ENCODE assay signal across 8 mouse cellular contexts in genomic region chr9:58275797-58276196, GRCm38 (mm10). TPM values are rescaled to one million over a fixed set of nuclear protein-coding genes. Genes with fewer than 3 reads are reported as not detected.
DNase-seq lines count a peak whose midpoint lies in the region; ATAC-seq and TF ChIP-seq lines count a peak whose summit lies in the region.

No protein-coding gene starts in this region.

- no peaks in the 10 kb centered on the region for H3K36me3 ChIP-seq in kidney, embryonic 15.5 days
- no peaks in the 10 kb centered on the region for H3K36me3 ChIP-seq in ES-Bruce4 (ENCODE audit: control insufficient read depth, insufficient read depth, low read length, poor library complexity, severe bottlenecking)
- no peaks in the 10 kb centered on the region for H3K36me3 ChIP-seq in embryonic facial prominence, embryonic 15.5 days

- no peaks in the 10 kb centered on the region for H3K9me3 ChIP-seq in kidney, embryonic 15.5 days (replicated peaks)
- H3K9me3 ChIP-seq in ES-Bruce4 (replicated peaks; ENCODE audit: control insufficient read depth, insufficient read depth, low read length, poor library complexity, severe bottlenecking) = no peaks in the 10 kb centered on the region
- no peaks in the 10 kb centered on the region for H3K9me3 ChIP-seq in embryonic facial prominence, embryonic 15.5 days (replicated peaks)

- peak overlapping the region; percentile 94 for H3K27ac ChIP-seq in kidney, embryonic 15.5 days
- peak overlapping the region; percentile 97 for H3K27ac ChIP-seq in ES-Bruce4 (ENCODE audit: insufficient read depth, low read length)
- peak overlapping the region; percentile 75 for H3K27ac ChIP-seq in embryonic facial prominence, embryonic 15.5 days (replicated peaks)

- ATAC-seq in kidney, embryonic 15.5 days (replicated peaks; ENCODE audit: low FRiP score) = no peak
- ATAC-seq in embryonic facial prominence, embryonic 15.5 days (ENCODE audit: insufficient number of reproducible peaks, low FRiP score, low TSS enrichment, low read depth) = no peak
- ATAC-seq in megakaryocyte progenitor cell, adult 5-6 weeks (replicated peaks; ENCODE audit: poor library complexity) = peak; percentile 59

- TF ChIP-seq CTCF in ES-Bruce4 (IDR thresholded peaks at IDR 0.05; ENCODE audit: low read depth, low read length) = no peak

- H3K4me1 ChIP-seq in kidney, embryonic 15.5 days = peaks cover 49% of the 10 kb centered on the region
- peaks cover 3% of the 10 kb centered on the region for H3K4me1 ChIP-seq in ES-Bruce4 (ENCODE audit: control insufficient read depth, insufficient read depth, low read length)
- H3K4me1 ChIP-seq in embryonic facial prominence, embryonic 15.5 days = peaks cover 22% of the 10 kb centered on the region

- no peaks in the 10 kb centered on the region for H3K27me3 ChIP-seq in kidney, embryonic 15.5 days
- no peaks in the 10 kb centered on the region for H3K27me3 ChIP-seq in ES-Bruce4 (ENCODE audit: control insufficient read depth, insufficient read depth, low read length, poor library complexity, severe bottlenecking)
- H3K27me3 ChIP-seq in embryonic facial prominence, embryonic 15.5 days = no peaks in the 10 kb centered on the region

- no peak for TF ChIP-seq POLR2A in ES-Bruce4 (IDR thresholded peaks at IDR 0.05; ENCODE audit: insufficient read depth, low read length)

- no peak for TF ChIP-seq EP300 in ES-Bruce4 (IDR thresholded peaks at IDR 0.05; ENCODE audit: insufficient read depth, low read depth, low read length)

- 0 out of 2 replicates have a peak overlapping the region, but pooled peaks have one; percentile 10 for H3K9ac ChIP-seq in kidney, embryonic 15.5 days
- peak overlapping the region; percentile 68 for H3K9ac ChIP-seq in ES-Bruce4 (ENCODE audit: low read depth, poor library complexity, severe bottlenecking)
- no peak overlapping the region for H3K9ac ChIP-seq in embryonic facial prominence, embryonic 15.5 days

- no peak overlapping the region for H3K4me3 ChIP-seq in kidney, embryonic 15.5 days (replicated peaks)
- peak overlapping the region; percentile 53 for H3K4me3 ChIP-seq in ES-Bruce4 (ENCODE audit: low read depth, low read length)
- H3K4me3 ChIP-seq in embryonic facial prominence, embryonic 15.5 days (replicated peaks) = no peak overlapping the region

- DNase-seq in kidney, adult 11 months = no peak
- no peak for DNase-seq in gastrocnemius, adult 18-20 months (ENCODE audit: low spot score)
- DNase-seq in cerebellum, adult 11 months = no peak
- no peak for DNase-seq in right cerebral cortex, postnatal 36 days (ENCODE audit: low spot score in 2 of 2)

- WGBS in kidney, embryonic 15.5 days = 70% methylated on average over 3 of the region's 3 CpGs
- WGBS in embryonic facial prominence, embryonic 15.5 days = 65% methylated on average over 3 of the region's 3 CpGs

- peak overlapping the region; percentile 40 for H3K4me2 ChIP-seq in kidney, embryonic 15.5 days
- peak overlapping the region; percentile 11 for H3K4me2 ChIP-seq in embryonic facial prominence, embryonic 15.5 days (replicated peaks)

RNA-seq across cellular contexts. Expression of gene Stoml1, which starts 22.8 kb away (rescaled TPM):
- polyA plus RNA-seq in kidney, embryonic 15.5 days (2015; fragmentation: Nextera tagmentation; extraction: Ambion mirVana) = 29.9 and 33.6 TPM in 2 replicates
- 24.6 and 26.5 TPM in 2 replicates for polyA plus RNA-seq in ES-Bruce4 (2011; ENCODE audit: insufficient read depth, insufficient read length, low read depth, missing spikeins)
- 35.9 and 42.8 TPM in 2 replicates for polyA plus RNA-seq in embryonic facial prominence, embryonic 15.5 days (2015; fragmentation: Nextera tagmentation; extraction: Ambion mirVana)
- total RNA-seq in megakaryocyte progenitor cell, adult 5-6 weeks (2015) = 1.9 and 6.7 TPM in 2 replicates
- 7.3 and 7.9 TPM in 2 replicates for total RNA-seq in megakaryocyte progenitor cell, adult 5-6 weeks (2017)
- total RNA-seq in gastrocnemius, adult 18-20 months (2021) = 1 to 10 TPM; 6.8 to 7.3 TPM

RNA-seq across cellular contexts. Expression of gene Pml, which starts 26.2 kb away (rescaled TPM):
- polyA plus RNA-seq in kidney, embryonic 15.5 days (2015; fragmentation: Nextera tagmentation; extraction: Ambion mirVana) = 21.0 and 24.7 TPM in 2 replicates
- 198 and 200 TPM in 2 replicates for polyA plus RNA-seq in ES-Bruce4 (2011; ENCODE audit: insufficient read depth, insufficient read length, low read depth, missing spikeins)
- polyA plus RNA-seq in embryonic facial prominence, embryonic 15.5 days (2015; fragmentation: Nextera tagmentation; extraction: Ambion mirVana) = 14.5 and 17.0 TPM in 2 replicates
- 32.6 and 41.2 TPM in 2 replicates for total RNA-seq in megakaryocyte progenitor cell, adult 5-6 weeks (2015)
- 13.2 and 14.5 TPM in 2 replicates for total RNA-seq in megakaryocyte progenitor cell, adult 5-6 weeks (2017)
- 1 to 10 TPM; 3.2 to 4.7 TPM for total RNA-seq in gastrocnemius, adult 18-20 months (2021)

RNA-seq across cellular contexts. Expression of gene Loxl1, which starts 37.2 kb away (rescaled TPM):
- 33.2 and 39.7 TPM in 2 replicates for polyA plus RNA-seq in kidney, embryonic 15.5 days (2015; fragmentation: Nextera tagmentation; extraction: Ambion mirVana)
- polyA plus RNA-seq in ES-Bruce4 (2011; ENCODE audit: insufficient read depth, insufficient read length, low read depth, missing spikeins) = 3.4 and 3.6 TPM in 2 replicates
- 89.8 and 92.4 TPM in 2 replicates for polyA plus RNA-seq in embryonic facial prominence, embryonic 15.5 days (2015; fragmentation: Nextera tagmentation; extraction: Ambion mirVana)
- total RNA-seq in megakaryocyte progenitor cell, adult 5-6 weeks (2015) = not detected in 2 replicates
- total RNA-seq in megakaryocyte progenitor cell, adult 5-6 weeks (2017) = not detected in 2 replicates
- 10 to 100 TPM; 12.3 to 14.1 TPM for total RNA-seq in gastrocnemius, adult 18-20 months (2021)
